Mouse (Mus musculus) kidney, embryonic 14.5 days (tissue): ENCODE measurements around the gene Mettl7a1. TPM values are rescaled to one million over a fixed set of nuclear protein-coding genes. Genes with fewer than 3 reads are reported as not detected.
"Not testable (repeated sequence)": the region's sequence is repeated elsewhere in the genome, so short reads cannot be mapped to it uniquely, and the experiment has no call there.

Experiments used
- ATAC-seq: fragments of 200-750 bp; cut with Nextera tagmentation; 2 replicates; pipeline ENCODE4 v1.8.0; 2017; ENCODE audit warnings: moderate number of reproducible peaks, mild to moderate bottlenecking, moderate TSS enrichment, moderate library complexity; ENCODE audit not compliant: low FRiP score, low TSS enrichment
- H3K27ac ChIP-seq: fragments of 300-500 bp; sonication (generic); 2 replicates; pipeline ENCODE4 v1.5.1; 2014; ENCODE audit warnings: low read depth, mild to moderate bottlenecking, low read length, moderate library complexity, mixed read lengths
- H3K27me3 ChIP-seq: fragments of 300-500 bp; sonication (generic); 2 replicates; pipeline ENCODE4 v1.6.1; 2014; ENCODE audit warnings: mild to moderate bottlenecking, low read length; ENCODE audit not compliant: control insufficient read depth, insufficient read depth
- H3K36me3 ChIP-seq: fragments of 300-500 bp; sonication (generic); 2 replicates; pipeline ENCODE4 v1.6.1; 2014; ENCODE audit warnings: low read length, mixed read lengths; ENCODE audit not compliant: control insufficient read depth, insufficient read depth
- H3K4me1 ChIP-seq: fragments of 300-500 bp; sonication (generic); 2 replicates; pipeline ENCODE4 v1.6.1; 2014; ENCODE audit warnings: low read length, mixed read lengths; ENCODE audit not compliant: control insufficient read depth, insufficient read depth
- H3K4me2 ChIP-seq: fragments of 300-500 bp; sonication (generic); replicated peaks from 2 replicates; pipeline ENCODE4 v1.6.1; 2014; ENCODE audit warnings: low read depth, mild to moderate bottlenecking, low read length
- H3K4me3 ChIP-seq: fragments of 300-500 bp; sonication (generic); 2 replicates; pipeline ENCODE4 v1.5.1; 2014; ENCODE audit warnings: mild to moderate bottlenecking, low read length
- H3K9ac ChIP-seq: fragments of 300-500 bp; sonication (generic); 2 replicates; pipeline ENCODE4 v1.6.1; 2014; ENCODE audit warnings: low read depth, mild to moderate bottlenecking, low read length, moderate library complexity
- H3K9me3 ChIP-seq: fragments of 300-500 bp; sonication (generic); 2 replicates; pipeline ENCODE4 v1.6.1; 2016; ENCODE audit warnings: low read length; ENCODE audit not compliant: control insufficient read depth
- WGBS: fragments of 180-500 bp; shearing (Covaris S2); extraction: QIAGEN DNeasy Blood & Tissue Kit; methylation state at CpG from one replicate; pipeline ENCODE4 v1.1.7; 2014; 5-methylcytosine and 5-hydroxymethylcytosine counted together
- polyA plus RNA-seq: library from polyadenylated mRNA; unstranded; fragments of >200 nt; fragmentation: Nextera tagmentation; extraction: Ambion mirVana; gene quantifications from 2 replicates; pipeline ENCODE4 v1.2.1, GENCODE M21; 2014

Gene Mettl7a1
- polyA plus RNA-seq, 1 experiment from 2014 or later = 10.0 TPM

DNA sequence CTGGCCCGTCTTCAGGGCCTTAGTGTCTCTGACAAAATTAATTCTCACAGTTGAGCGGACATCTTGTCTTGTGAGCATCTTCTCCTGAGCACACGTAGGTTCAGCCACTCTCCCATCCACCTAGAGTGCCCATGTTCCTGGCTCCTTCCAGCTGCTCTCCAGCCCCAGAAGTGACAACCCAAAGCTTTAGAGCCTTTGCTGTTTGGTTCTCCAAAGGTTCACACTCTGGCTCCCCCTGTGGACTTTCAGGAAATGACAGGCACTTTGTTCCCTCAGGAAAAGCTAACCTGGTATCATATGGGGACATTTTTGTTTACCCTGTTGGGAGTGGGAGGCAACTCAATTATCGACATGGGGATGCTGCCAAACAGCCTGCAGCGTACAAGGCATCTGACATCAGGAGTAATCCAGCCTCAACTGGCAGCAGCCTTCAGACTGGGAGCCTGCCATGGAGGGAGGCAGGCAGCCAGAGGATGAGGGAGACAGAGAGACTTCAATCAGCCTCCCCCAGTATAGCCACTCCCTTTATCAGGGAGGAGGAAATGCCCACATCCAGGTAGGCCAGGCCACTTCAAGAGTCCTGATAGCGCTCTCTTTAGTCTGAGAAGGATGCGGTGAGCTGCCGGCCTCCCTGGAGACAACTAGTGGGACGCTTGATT is 74.0 kb downstream of the Mettl7a1 start:
- H3K9me3 ChIP-seq, H3K9ac ChIP-seq, H3K4me2 ChIP-seq, H3K4me3 ChIP-seq, H3K4me1 ChIP-seq, H3K27ac ChIP-seq, H3K36me3 ChIP-seq, H3K27me3 ChIP-seq: not testable (repeated sequence)
- WGBS = 32% methylated on average over 3 of the region's 9 CpGs
- 0 out of 2 replicates have a peak, but pooled peaks have one; percentile 32 for ATAC-seq

Other genes starting within 250 kb of the Mettl7a1 start
- 48.4 and 57.8 TPM in 2 replicates for gene Atf1, start 76.3 kb upstream of the Mettl7a1 start, polyA plus RNA-seq
- not detected in 2 replicates for gene Tmprss12, start 23.3 kb upstream of the Mettl7a1 start, polyA plus RNA-seq
- gene Mettl7a3, start 30.8 kb downstream of the Mettl7a1 start, polyA plus RNA-seq = not detected in 2 replicates
- gene Methig1, start 49.0 kb downstream of the Mettl7a1 start, polyA plus RNA-seq = 0.27 and 0.87 TPM in 2 replicates
- not detected in 2 replicates for gene Mettl7a2, start 49.1 kb downstream of the Mettl7a1 start, polyA plus RNA-seq
- gene Higd1c, start 60.4 kb downstream of the Mettl7a1 start, polyA plus RNA-seq = 0.77 TPM in 1 of 2 replicates, not detected in the other
- gene Gm5475, start 118.0 kb downstream of the Mettl7a1 start, polyA plus RNA-seq = 0.14 TPM in 1 of 2 replicates, not detected in the other
- gene Slc11a2, start 120.9 kb downstream of the Mettl7a1 start, polyA plus RNA-seq = 16.4 and 22.6 TPM in 2 replicates
- 19.2 and 25.4 TPM in 2 replicates for gene Letmd1, start 164.9 kb downstream of the Mettl7a1 start, polyA plus RNA-seq
- 14.5 and 18.6 TPM in 2 replicates for gene Csrnp2, start 191.3 kb downstream of the Mettl7a1 start, polyA plus RNA-seq
- gene Tfcp2, start 247.9 kb downstream of the Mettl7a1 start, polyA plus RNA-seq = 17.7 and 32.9 TPM in 2 replicates